Mouse (Mus musculus): ENCODE measurements around the gene Calr3. TPM values are rescaled to one million over a fixed set of nuclear protein-coding genes. Genes with fewer than 3 reads are reported as not detected.

Calr3 gene
- total RNA-seq, 2 experiments from 2014 or later = 0.77 TPM; not detected in 1

Other genes starting within 250 kb of the Calr3 start
- 1.7 TPM in 1 of 2 replicates, not detected in the other for gene Cib3, start 231.0 kb downstream of the Calr3 start, total RNA-seq (2015; ENCODE audit: low replicate concordance)
- 1.8 and 5.4 TPM in 2 replicates for gene Cib3, start 231.0 kb downstream of the Calr3 start, total RNA-seq (2017; ENCODE audit: low replicate concordance)
- gene Gm11034, start 230.2 kb downstream of the Calr3 start, total RNA-seq (2015; ENCODE audit: low replicate concordance) = not detected in 2 replicates
- not detected in 2 replicates for gene Gm11034, start 230.2 kb downstream of the Calr3 start, total RNA-seq (2017; ENCODE audit: low replicate concordance)
- gene Fam32a, start 224.1 kb downstream of the Calr3 start, total RNA-seq (2015; ENCODE audit: low replicate concordance) = 31.1 and 32.9 TPM in 2 replicates
- 30.3 and 36.4 TPM in 2 replicates for gene Fam32a, start 224.1 kb downstream of the Calr3 start, total RNA-seq (2017; ENCODE audit: low replicate concordance)
- 36.9 and 46.8 TPM in 2 replicates for gene Ap1m1, start 203.9 kb downstream of the Calr3 start, total RNA-seq (2015; ENCODE audit: low replicate concordance)
- 15.7 and 22.7 TPM in 2 replicates for gene Ap1m1, start 203.9 kb downstream of the Calr3 start, total RNA-seq (2017; ENCODE audit: low replicate concordance)
- gene Gm10282, start 138.6 kb downstream of the Calr3 start, total RNA-seq (2015; ENCODE audit: low replicate concordance) = 22.9 and 31.8 TPM in 2 replicates
- gene Gm10282, start 138.6 kb downstream of the Calr3 start, total RNA-seq (2017; ENCODE audit: low replicate concordance) = 14.9 and 39.9 TPM in 2 replicates
- 8.1 and 11.7 TPM in 2 replicates for gene Klf2, start 124.8 kb downstream of the Calr3 start, total RNA-seq (2015; ENCODE audit: low replicate concordance)
- 3.4 and 4.6 TPM in 2 replicates for gene Klf2, start 124.8 kb downstream of the Calr3 start, total RNA-seq (2017; ENCODE audit: low replicate concordance)
- gene Eps15l1, start 22.4 kb downstream of the Calr3 start, total RNA-seq (2015; ENCODE audit: low replicate concordance) = 59.4 and 72.1 TPM in 2 replicates
- 51.5 and 52.3 TPM in 2 replicates for gene Eps15l1, start 22.4 kb downstream of the Calr3 start, total RNA-seq (2017; ENCODE audit: low replicate concordance)
- gene 1700030K09Rik, start within 50 bp of the Calr3 start, total RNA-seq (2015; ENCODE audit: low replicate concordance) = 0.38 and 0.63 TPM in 2 replicates
- gene 1700030K09Rik, start within 50 bp of the Calr3 start, total RNA-seq (2017; ENCODE audit: low replicate concordance) = 0.60 and 2.4 TPM in 2 replicates
- 25.7 and 29.0 TPM in 2 replicates for gene Cherp, start 31.4 kb upstream of the Calr3 start, total RNA-seq (2015; ENCODE audit: low replicate concordance)
- 6.0 and 7.7 TPM in 2 replicates for gene Cherp, start 31.4 kb upstream of the Calr3 start, total RNA-seq (2017; ENCODE audit: low replicate concordance)
- gene Slc35e1, start 48.7 kb upstream of the Calr3 start, total RNA-seq (2015; ENCODE audit: low replicate concordance) = 11.3 and 11.9 TPM in 2 replicates
- gene Slc35e1, start 48.7 kb upstream of the Calr3 start, total RNA-seq (2017; ENCODE audit: low replicate concordance) = 18.8 and 21.6 TPM in 2 replicates
- gene Med26, start 104.4 kb upstream of the Calr3 start, total RNA-seq (2015; ENCODE audit: low replicate concordance) = 4.2 and 4.8 TPM in 2 replicates
- gene Med26, start 104.4 kb upstream of the Calr3 start, total RNA-seq (2017; ENCODE audit: low replicate concordance) = 3.2 and 3.8 TPM in 2 replicates
- 15.9 and 46.7 TPM in 2 replicates for gene Smim7, start 127.2 kb upstream of the Calr3 start, total RNA-seq (2015; ENCODE audit: low replicate concordance)
- 21.3 and 22.9 TPM in 2 replicates for gene Smim7, start 127.2 kb upstream of the Calr3 start, total RNA-seq (2017; ENCODE audit: low replicate concordance)
- gene Tmem38a, start 128.2 kb upstream of the Calr3 start, total RNA-seq (2015; ENCODE audit: low replicate concordance) = 1.7 and 2.1 TPM in 2 replicates
- gene Tmem38a, start 128.2 kb upstream of the Calr3 start, total RNA-seq (2017; ENCODE audit: low replicate concordance) = 2.2 TPM in 1 of 2 replicates, not detected in the other
- gene Nwd1, start 202.8 kb upstream of the Calr3 start, total RNA-seq (2015; ENCODE audit: low replicate concordance) = 0.58 and 0.84 TPM in 2 replicates
- gene Nwd1, start 202.8 kb upstream of the Calr3 start, total RNA-seq (2017; ENCODE audit: low replicate concordance) = 0.14 and 1.3 TPM in 2 replicates

Measured in erythroblast, adult 5-6 weeks (primary cell).